Mouse (Mus musculus) urinary bladder, adult 18-20 months (tissue): ENCODE results near the gene Slitrk1.

Experiments
- DNase-seq, 2 experiments: peaks; one replicate each; pipeline ENCODE4 v3.0.0; 2022; ENCODE audit warnings: low spot score in 2 of 2, mixed read lengths in 2 of 2

The Slitrk1 gene

GRCm38 (mm10) chr14:108913714-108914263 is at the start of gene Slitrk1:
Gene Slitrk1, minus strand, starts transcription at chr14:108914158.
- DNase-seq, result no peak

DNA sequence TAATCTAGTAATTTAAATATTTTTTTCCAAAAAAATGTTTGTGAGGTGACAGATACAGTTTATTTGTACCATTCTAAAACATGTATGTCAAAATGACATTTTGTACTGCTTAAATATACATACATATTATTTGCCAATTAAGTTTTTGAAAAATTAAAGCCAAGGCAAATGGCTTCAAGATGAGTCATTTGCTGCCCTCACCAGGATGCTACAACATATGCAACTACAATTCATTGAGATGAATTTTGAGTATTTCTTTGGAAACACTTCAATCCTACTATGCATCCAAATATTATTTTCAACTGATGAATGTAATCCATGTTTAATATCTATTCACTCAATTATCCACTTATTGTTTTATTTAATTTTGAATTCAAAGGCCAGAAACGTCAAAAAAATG is 21.8 kb upstream of the Slitrk1 start:
- DNase-seq, result no peak

DNA sequence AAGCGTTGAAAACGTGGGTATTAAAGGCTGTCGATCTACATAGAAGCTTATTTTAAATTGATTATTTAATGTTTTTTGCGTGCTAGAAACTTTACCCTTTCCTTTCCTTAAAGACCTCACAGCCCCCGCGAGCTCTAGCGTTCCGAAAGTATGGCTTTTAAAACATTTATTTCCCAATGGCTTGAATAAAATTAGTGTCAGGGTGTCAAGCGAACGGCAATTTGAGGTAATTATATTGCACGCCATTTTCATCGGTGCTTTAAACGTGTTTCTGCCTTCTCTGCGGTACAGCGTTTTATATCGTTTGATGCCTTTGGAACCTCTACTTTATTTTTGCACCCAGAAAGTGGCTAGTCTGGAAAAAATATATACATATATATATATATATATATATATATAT is 378 bp upstream of the Slitrk1 start:
- DNase-seq, result no peak

DNA sequence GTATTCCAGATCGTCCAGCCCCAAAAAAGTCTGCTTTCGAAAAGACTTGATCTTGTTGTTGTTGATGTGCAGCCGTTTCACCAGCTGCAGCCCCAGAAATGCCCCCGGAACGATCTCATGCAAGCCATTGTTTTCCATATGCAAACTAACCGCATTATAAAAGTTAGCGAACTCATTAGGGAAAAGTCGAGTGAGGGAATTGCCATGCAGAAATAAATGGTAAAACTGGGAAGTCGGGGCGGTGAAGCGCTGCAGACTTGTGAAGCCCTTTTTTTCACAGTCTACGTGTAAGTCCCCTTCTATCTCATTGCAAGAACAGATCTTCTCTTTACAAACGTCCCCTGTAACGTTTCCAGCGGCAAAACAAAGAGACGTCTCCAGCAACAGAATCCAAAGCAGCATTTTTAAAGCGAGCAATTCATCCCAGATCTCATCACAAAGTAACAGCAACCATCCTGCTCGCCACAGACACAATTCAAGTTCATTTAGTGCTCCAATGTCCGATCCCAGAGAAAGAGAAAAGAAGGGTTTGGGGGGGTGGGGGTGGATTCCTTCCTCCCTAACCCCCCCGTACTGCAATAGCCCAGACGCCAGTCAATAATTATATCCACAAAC is 975 bp downstream of the Slitrk1 start:
- DNase-seq, result no peak

DNA sequence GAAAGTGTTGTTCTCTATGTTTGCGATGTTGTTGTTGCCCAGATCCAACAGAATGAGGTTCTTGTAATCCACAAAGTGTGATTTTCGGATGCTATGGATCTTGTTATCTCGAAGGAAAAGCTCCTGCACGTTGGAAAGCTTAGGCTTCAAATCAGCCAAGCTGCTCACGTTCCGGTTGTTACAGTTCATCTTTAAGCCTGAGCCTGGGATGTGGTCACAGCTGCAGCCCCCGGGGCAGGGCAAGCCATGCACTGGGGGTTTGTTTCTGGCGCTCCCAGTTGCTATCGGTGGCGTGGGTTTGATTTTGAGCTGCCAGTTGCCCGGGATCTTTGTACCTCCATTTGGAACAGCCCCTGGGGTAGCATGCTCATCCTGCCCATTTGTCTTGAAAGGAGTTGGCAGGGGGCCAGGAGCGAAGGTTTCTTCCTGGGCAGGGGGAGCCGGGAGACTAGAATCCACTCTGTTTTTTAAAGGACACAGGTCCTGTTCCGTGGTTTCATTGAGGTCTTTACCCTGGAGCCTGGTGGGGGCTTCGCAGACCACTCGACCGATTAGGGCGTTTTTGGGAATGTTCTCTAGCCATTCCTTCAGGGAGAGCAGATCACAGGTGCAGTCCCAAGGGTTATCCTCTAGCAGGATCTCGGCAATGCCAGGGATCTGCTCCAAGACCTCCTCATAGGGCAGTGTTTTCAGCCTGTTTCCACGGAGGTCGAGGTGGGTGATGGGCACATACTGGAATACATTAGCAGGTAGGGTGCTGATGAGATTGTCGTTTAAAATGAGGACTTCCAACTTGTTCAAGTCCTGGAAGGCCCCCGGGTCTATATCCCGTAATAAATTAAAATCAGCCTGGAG is 1.7 kb downstream of the Slitrk1 start:
- no peak for DNase-seq

- DNase-seq, result no peak
Observed at GRCm38 (mm10) chr14:108911138-108911841, 2.7 kb downstream of the Slitrk1 start.

- DNase-seq, result no peak
Observed at GRCm38 (mm10) chr14:108910449-108911137, 3.4 kb downstream of the Slitrk1 start.

- no peak for DNase-seq
Observed at GRCm38 (mm10) chr14:108909336-108909953, 4.5 kb downstream of the Slitrk1 start.

- DNase-seq, result no peak
Observed at GRCm38 (mm10) chr14:108898601-108899000, 15.4 kb downstream of the Slitrk1 start.

DNA sequence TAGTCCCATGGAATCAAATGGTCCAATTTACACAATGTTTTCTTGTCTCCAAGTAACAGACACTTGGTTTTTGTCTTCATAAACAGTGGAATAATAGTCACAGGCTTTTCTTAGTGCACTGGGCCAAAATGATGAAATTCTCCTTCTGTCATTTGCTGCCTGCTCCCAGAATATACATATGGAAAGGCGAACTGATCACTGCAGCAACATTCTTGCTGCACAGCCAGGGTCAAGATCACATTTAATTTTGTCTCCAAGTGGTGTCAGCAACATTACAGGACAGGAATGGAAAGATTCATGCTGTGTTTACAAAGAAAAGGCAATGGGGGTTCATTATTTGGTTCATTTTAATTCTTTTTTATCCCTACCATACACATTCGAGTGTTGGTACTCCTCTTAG is 18.5 kb downstream of the Slitrk1 start:
- DNase-seq, result no peak

GRCm38 (mm10) chr14:108867816-108868215 is 46.1 kb downstream of the Slitrk1 start:
- DNase-seq, result no peak

GRCm38 (mm10) chr14:108864631-108865030 is 49.3 kb downstream of the Slitrk1 start:
- DNase-seq, result no peak

- DNase-seq, result no peak
Observed at GRCm38 (mm10) chr14:108859310-108859709, 54.6 kb downstream of the Slitrk1 start.
